Mouse (Mus musculus) CH12.LX (cell line): ENCODE measurements at regions not wholly inside any gene's neighbourhood (a gene's known extent, or its start where the extent isn't known, plus 50 kb on each side); places are given as distances from the start of the nearest gene placed in this dataset.

Experiments
- CTCF ChIP-seq, 2 experiments: IDR thresholded peaks in 1 of 2; conservative IDR thresholded peaks in 1 of 2; 2 replicates each; pipeline ENCODE4 v1.5.1; 2011 to 2012; ENCODE audit warnings: low read depth in 2 of 2, low read length in 2 of 2, improper control_type of control experiment in 1 of 2, inconsistent platforms in 1 of 2, mild to moderate bottlenecking in 1 of 2, moderate library complexity in 1 of 2
- ETS1 ChIP-seq: conservative IDR thresholded peaks from 2 replicates; pipeline ENCODE4 v1.6.1; 2012; ENCODE audit warnings: low read depth, mild to moderate bottlenecking, inconsistent platforms, low read length, improper control_type of control experiment, moderate library complexity
- GABPA ChIP-seq: IDR thresholded peaks from 2 replicates; pipeline ENCODE4 v1.6.1; 2012; ENCODE audit warnings: low read depth, low read length, improper control_type of control experiment, inconsistent platforms; ENCODE audit not compliant: insufficient replicate concordance
- HCFC1 ChIP-seq: IDR thresholded peaks from 2 replicates; pipeline ENCODE4 v1.6.1; 2012; ENCODE audit warnings: low read depth, mild to moderate bottlenecking, inconsistent platforms, low read length, improper control_type of control experiment
- JUN ChIP-seq: IDR thresholded peaks from 2 replicates; pipeline ENCODE4 v1.6.1; 2011; ENCODE audit warnings: low read depth, mild to moderate bottlenecking, low read length, improper control_type of control experiment, moderate library complexity; ENCODE audit not compliant: insufficient read depth
- JUND ChIP-seq: conservative IDR thresholded peaks from 2 replicates; pipeline ENCODE4 v1.6.1; 2011; ENCODE audit warnings: low read depth, low read length, improper control_type of control experiment
- POLR2A ChIP-seq: IDR thresholded peaks from 2 replicates; pipeline ENCODE4 v1.6.1; 2011; ENCODE audit warnings: low read depth, mild to moderate bottlenecking, improper control_type of control experiment, low read length
- UBTF ChIP-seq: IDR thresholded peaks from 2 replicates; pipeline ENCODE4 v1.6.1; 2012; ENCODE audit warnings: low read depth, mild to moderate bottlenecking, inconsistent platforms, low read length, improper control_type of control experiment, moderate library complexity
- USF1 ChIP-seq: IDR thresholded peaks from 2 replicates; pipeline ENCODE4 v1.6.1; 2014; ENCODE audit warnings: low read depth, mild to moderate bottlenecking, inconsistent platforms, low read length, improper control_type of control experiment
- USF2 ChIP-seq: conservative IDR thresholded peaks from 2 replicates; pipeline ENCODE4 v1.6.1; 2011; ENCODE audit warnings: low read depth, low read length, improper control_type of control experiment
- ZKSCAN1 ChIP-seq: IDR thresholded peaks from 2 replicates; pipeline ENCODE4 v1.6.1; 2012; ENCODE audit warnings: low read depth, inconsistent platforms, low read length, improper control_type of control experiment, borderline replicate concordance
- ZMIZ1 ChIP-seq: IDR thresholded peaks from 2 replicates; pipeline ENCODE4 v1.6.1; 2012; ENCODE audit warnings: low read depth, mild to moderate bottlenecking, inconsistent platforms, low read length, improper control_type of control experiment

- TF ChIP-seq CTCF (conservative IDR thresholded peaks at IDR 0.05 in 1 of 2, IDR thresholded peaks at IDR 0.05 in 1 of 2; ENCODE audit: low read depth in 2 of 2, low read length in 2 of 2): no peak
- no peak for TF ChIP-seq USF2
- no peak for TF ChIP-seq POLR2A
- TF ChIP-seq GABPA: no peak
- no peak for TF ChIP-seq ZMIZ1
- TF ChIP-seq ETS1: no peak
- TF ChIP-seq USF1: no peak
- no peak for TF ChIP-seq UBTF
- no peak for TF ChIP-seq HCFC1
- TF ChIP-seq ZKSCAN1: no peak
- no peak for TF ChIP-seq JUND
- TF ChIP-seq JUN: no peak
These were observed 571.6 kb downstream of the Defb40 start for GRCm38 (mm10) chr8:18406446-18406845.
